Mouse (Mus musculus) heart, embryonic 15.5 days (tissue): Measurements from ENCODE around the gene Lrmda. TPM values are rescaled to one million over a fixed set of nuclear protein-coding genes. Genes with fewer than 3 reads are reported as not detected.

Experiments
- ATAC-seq: fragments of 200-750 bp; cut with Nextera tagmentation; replicated peaks from 2 replicates; pipeline ENCODE4 v1.8.0; 2017; ENCODE audit warnings: low read depth, moderate TSS enrichment; ENCODE audit not compliant: insufficient number of reproducible peaks, insufficient read depth, low FRiP score
- H3K27ac ChIP-seq: fragments of 300-500 bp; sonication (generic); 2 replicates; pipeline ENCODE4 v1.5.1; 2015; ENCODE audit warnings: mild to moderate bottlenecking, inconsistent platforms
- H3K27me3 ChIP-seq: fragments of 300-500 bp; sonication (generic); 2 replicates; pipeline ENCODE4 v1.6.1; 2015; ENCODE audit warnings: inconsistent platforms
- H3K36me3 ChIP-seq: fragments of 300-500 bp; sonication (generic); 2 replicates; pipeline ENCODE4 v1.6.1; 2015; ENCODE audit warnings: mild to moderate bottlenecking, inconsistent platforms
- H3K4me1 ChIP-seq: fragments of 300-500 bp; sonication (generic); replicated peaks from 2 replicates; pipeline ENCODE4 v1.6.1; 2015; ENCODE audit warnings: inconsistent platforms
- H3K4me2 ChIP-seq: fragments of 300-500 bp; sonication (generic); 2 replicates; pipeline ENCODE4 v1.6.1; 2015; ENCODE audit warnings: inconsistent platforms, mild to moderate bottlenecking, moderate library complexity
- H3K4me3 ChIP-seq: fragments of 300-500 bp; sonication (generic); 2 replicates; pipeline ENCODE4 v1.5.1; 2015; ENCODE audit warnings: mild to moderate bottlenecking, inconsistent platforms
- H3K9ac ChIP-seq: fragments of 300-500 bp; sonication (generic); 2 replicates; pipeline ENCODE4 v1.6.1; 2015; ENCODE audit warnings: mild to moderate bottlenecking, inconsistent platforms
- H3K9me3 ChIP-seq: fragments of 300-500 bp; sonication (generic); replicated peaks from 2 replicates; pipeline ENCODE4 v1.6.1; 2016; ENCODE audit warnings: inconsistent platforms
- WGBS: fragments of 180-500 bp; shearing (Covaris S2); methylation state at CpG from one replicate; pipeline ENCODE4 v1.1.7; 2015; ENCODE audit warnings: mixed read lengths; 5-methylcytosine and 5-hydroxymethylcytosine counted together
- polyA plus RNA-seq: library from polyadenylated mRNA; unstranded; fragments of >200 nt; fragmentation: Nextera tagmentation; extraction: Ambion mirVana; gene quantifications from 2 replicates; pipeline ENCODE4 v1.2.1, GENCODE M21; 2015

The Lrmda gene
- polyA plus RNA-seq, 1 experiment from 2014 or later = 0.83 TPM

- 59% methylated on average over 5 of the region's 5 CpGs for WGBS
- H3K4me2 ChIP-seq = no peak overlapping the region
- no peak overlapping the region for H3K9ac ChIP-seq
- no peak overlapping the region for H3K27ac ChIP-seq
- no peaks in the 10 kb centered on the region for H3K36me3 ChIP-seq
- no peaks in the 10 kb centered on the region for H3K27me3 ChIP-seq
- no peak overlapping the region for H3K4me3 ChIP-seq
- peaks cover 5% of the 10 kb centered on the region for H3K4me1 ChIP-seq
- ATAC-seq = no peak
- no peaks in the 10 kb centered on the region for H3K9me3 ChIP-seq
Measured at GRCm38 (mm10) chr14:22406623-22407022, 387.1 kb downstream of the Lrmda start.

GRCm38 (mm10) chr14:22410826-22411225, 391.3 kb downstream of the Lrmda start:
- Histone ChIP-seq H3K27me3 (no peaks in the 10 kb centered on the region), H3K36me3 (no peaks in the 10 kb centered on the region), H3K9me3 (no peaks in the 10 kb centered on the region), H3K4me2 (no peak overlapping the region), H3K9ac (no peak overlapping the region), H3K4me3 (no peak overlapping the region), H3K27ac (no peak overlapping the region), H3K4me1 (peaks cover 5% of the 10 kb centered on the region)
- ATAC-seq = no peak
- WGBS = 69% methylated on average over 1 of the region's 1 CpGs

GRCm38 (mm10) chr14:22413220-22413619, 393.7 kb downstream of the Lrmda start:
- H3K9me3 ChIP-seq = no peaks in the 10 kb centered on the region
- no peak for ATAC-seq
- H3K4me3 ChIP-seq = no peak overlapping the region
- WGBS = 44% methylated on average over 7 of the region's 7 CpGs
- no peak overlapping the region for H3K27ac ChIP-seq
- no peaks in the 10 kb centered on the region for H3K36me3 ChIP-seq
- no peaks in the 10 kb centered on the region; the same call in 1 of the 2 replicates for H3K4me1 ChIP-seq
- H3K27me3 ChIP-seq = no peaks in the 10 kb centered on the region
- no peak overlapping the region for H3K4me2 ChIP-seq
- H3K9ac ChIP-seq = no peak overlapping the region

- no peaks in the 10 kb centered on the region for H3K36me3 ChIP-seq
- H3K27ac ChIP-seq = no peak overlapping the region
- H3K9ac ChIP-seq = no peak overlapping the region
- no peak for ATAC-seq
- H3K9me3 ChIP-seq = no peaks in the 10 kb centered on the region
- no peaks in the 10 kb centered on the region; the same call in 1 of the 2 replicates for H3K4me1 ChIP-seq
- H3K27me3 ChIP-seq = no peaks in the 10 kb centered on the region
- no peak overlapping the region for H3K4me3 ChIP-seq
- no peak overlapping the region for H3K4me2 ChIP-seq
- WGBS = 76% methylated on average over 3 of the region's 3 CpGs
Measured at GRCm38 (mm10) chr14:22417706-22418105, 398.2 kb downstream of the Lrmda start.

GRCm38 (mm10) chr14:22421668-22422067, 402.2 kb downstream of the Lrmda start:
- no peak overlapping the region for H3K27ac ChIP-seq
- H3K36me3 ChIP-seq = no peaks in the 10 kb centered on the region
- H3K9me3 ChIP-seq = no peaks in the 10 kb centered on the region
- ATAC-seq = no peak
- H3K4me2 ChIP-seq = no peak overlapping the region
- no peaks in the 10 kb centered on the region for H3K27me3 ChIP-seq
- 77% methylated on average over 4 of the region's 4 CpGs for WGBS
- H3K9ac ChIP-seq = no peak overlapping the region
- H3K4me3 ChIP-seq = no peak overlapping the region
- H3K4me1 ChIP-seq = no peaks in the 10 kb centered on the region

GRCm38 (mm10) chr14:22425018-22425534, 405.6 kb downstream of the Lrmda start:
- Histone ChIP-seq H3K27me3 (no peaks in the 10 kb centered on the region), H3K4me1 (no peaks in the 10 kb centered on the region), H3K27ac (no peak overlapping the region), H3K4me3 (no peak overlapping the region), H3K4me2 (no peak overlapping the region), H3K9ac (no peak overlapping the region), H3K36me3 (no peaks in the 10 kb centered on the region), H3K9me3 (no peaks in the 10 kb centered on the region)
- 84% methylated on average over 7 of the region's 7 CpGs for WGBS
- ATAC-seq = no peak

GRCm38 (mm10) chr14:22435441-22435840, 415.9 kb downstream of the Lrmda start:
- H3K4me2 ChIP-seq = no peak overlapping the region
- peaks cover 3% of the 10 kb centered on the region for H3K4me1 ChIP-seq
- H3K27ac ChIP-seq = no peak overlapping the region
- no peak overlapping the region for H3K4me3 ChIP-seq
- no peak overlapping the region for H3K9ac ChIP-seq
- no peak for ATAC-seq
- no peaks in the 10 kb centered on the region for H3K36me3 ChIP-seq
- H3K9me3 ChIP-seq = no peaks in the 10 kb centered on the region
- WGBS = 58% methylated on average over 3 of the region's 3 CpGs
- H3K27me3 ChIP-seq = no peaks in the 10 kb centered on the region

- no peak overlapping the region for H3K4me3 ChIP-seq
- no peak overlapping the region for H3K27ac ChIP-seq
- H3K9me3 ChIP-seq = no peaks in the 10 kb centered on the region
- peaks cover 8% of the 10 kb centered on the region for H3K4me1 ChIP-seq
- no peak overlapping the region for H3K9ac ChIP-seq
- H3K4me2 ChIP-seq = no peak overlapping the region
- no peaks in the 10 kb centered on the region for H3K36me3 ChIP-seq
- 59% methylated on average over 4 of the region's 4 CpGs for WGBS
- ATAC-seq = no peak
- H3K27me3 ChIP-seq = no peaks in the 10 kb centered on the region
Measured at GRCm38 (mm10) chr14:22435860-22436377, 416.4 kb downstream of the Lrmda start.

GRCm38 (mm10) chr14:22440341-22440999, 421.0 kb downstream of the Lrmda start:
- Histone ChIP-seq H3K9me3 (no peaks in the 10 kb centered on the region), H3K9ac (no peak overlapping the region), H3K4me2 (peak overlapping the region; percentile 45), H3K27me3 (no peaks in the 10 kb centered on the region), H3K27ac (no peak overlapping the region), H3K4me3 (no peak overlapping the region), H3K36me3 (no peaks in the 10 kb centered on the region), H3K4me1 (peaks cover 12% of the 10 kb centered on the region)
- no peak for ATAC-seq
- WGBS = 19% methylated on average over 18 of the region's 18 CpGs

GRCm38 (mm10) chr14:22441859-22442447, 422.4 kb downstream of the Lrmda start:
- WGBS = 81% methylated on average over 5 of the region's 5 CpGs
- Histone ChIP-seq H3K27me3 (no peaks in the 10 kb centered on the region), H3K27ac (no peak overlapping the region), H3K36me3 (no peaks in the 10 kb centered on the region), H3K9ac (no peak overlapping the region), H3K4me3 (no peak overlapping the region), H3K4me2 (no peak overlapping the region), H3K9me3 (no peaks in the 10 kb centered on the region), H3K4me1 (peaks cover 12% of the 10 kb centered on the region)
- ATAC-seq = no peak

- 79% methylated on average over 5 of the region's 5 CpGs for WGBS
- ATAC-seq = no peak
- Histone ChIP-seq H3K36me3 (no peaks in the 10 kb centered on the region), H3K9ac (no peak overlapping the region), H3K9me3 (no peaks in the 10 kb centered on the region), H3K4me1 (peaks cover 12% of the 10 kb centered on the region), H3K27ac (no peak overlapping the region), H3K27me3 (no peaks in the 10 kb centered on the region), H3K4me3 (no peak overlapping the region), H3K4me2 (no peak overlapping the region)
Measured at GRCm38 (mm10) chr14:22442719-22443118, 423.2 kb downstream of the Lrmda start.

- 73% methylated on average over 2 of the region's 2 CpGs for WGBS
- Histone ChIP-seq H3K4me2 (no peak overlapping the region), H3K9ac (no peak overlapping the region), H3K4me3 (no peak overlapping the region), H3K27me3 (no peaks in the 10 kb centered on the region), H3K36me3 (no peaks in the 10 kb centered on the region), H3K9me3 (no peaks in the 10 kb centered on the region), H3K4me1 (peaks cover 12% of the 10 kb centered on the region), H3K27ac (no peak overlapping the region)
- ATAC-seq = no peak
Measured at GRCm38 (mm10) chr14:22444541-22444940, 425.0 kb downstream of the Lrmda start.
